Mouse (Mus musculus) CH12.LX (cell line): ENCODE results near the gene Thg1l. TPM values are rescaled to one million over a fixed set of nuclear protein-coding genes. Genes with fewer than 3 reads are reported as not detected.

Experiments used
- DNase-seq: peaks from one replicate; pipeline ENCODE4 v3.0.0-alpha.2; 2013; ENCODE audit errors: extremely low read depth
- H3K27ac ChIP-seq: 2 replicates; pipeline ENCODE4 v1.5.1; 2012; ENCODE audit warnings: low read depth, mild to moderate bottlenecking, control low read depth, moderate library complexity; ENCODE audit not compliant: insufficient read depth
- H3K27me3 ChIP-seq: replicated peaks from 2 replicates; pipeline ENCODE3; 2012; ENCODE audit warnings: inconsistent platforms
- H3K36me3 ChIP-seq, 2 experiments: replicated peaks in 1 of 2; 2 replicates each; pipeline versions ENCODE3 to v1.6.1; 2012; ENCODE audit warnings: inconsistent platforms in 1 of 2, low read length in 1 of 2, mild to moderate bottlenecking in 1 of 2, mixed read lengths in 1 of 2, moderate library complexity in 1 of 2; ENCODE audit not compliant: control insufficient read depth in 1 of 2, insufficient read depth in 1 of 2
- H3K4me1 ChIP-seq, 2 experiments: 2 replicates each; pipeline ENCODE4 v1.6.1; 2012; ENCODE audit warnings: inconsistent platforms in 1 of 2, moderate library complexity in 1 of 2; ENCODE audit not compliant: insufficient read depth in 2 of 2, control insufficient read depth in 1 of 2
- H3K4me2 ChIP-seq: 2 replicates; pipeline ENCODE4 v1.6.1; 2012; ENCODE audit warnings: low read depth, mild to moderate bottlenecking, control low read depth; ENCODE audit not compliant: poor library complexity, insufficient read depth, severe bottlenecking
- H3K4me3 ChIP-seq, 3 experiments: fragments of 150-350 bp in 1 of 3; sonication (generic) in 1 of 3; replicated peaks in 1 of 3; 2 replicates each; pipeline versions ENCODE3 to v1.5.1; 2011 to 2012; ENCODE audit warnings: low read depth in 2 of 3, low read length in 2 of 3, mild to moderate bottlenecking in 2 of 3, moderate library complexity in 2 of 3, control low read depth in 1 of 3, improper control_type of control experiment in 1 of 3, inconsistent platforms in 1 of 3, mixed read lengths in 1 of 3; ENCODE audit not compliant: poor library complexity in 1 of 3
- H3K79me2 ChIP-seq: replicated peaks from 2 replicates; pipeline ENCODE4 v1.6.1; 2012; ENCODE audit warnings: mild to moderate bottlenecking, moderate library complexity; ENCODE audit not compliant: control insufficient read depth, poor library complexity, insufficient read depth, severe bottlenecking; ENCODE audit errors: extremely low read depth
- H3K9ac ChIP-seq: 2 replicates; pipeline ENCODE4 v1.6.1; 2012; ENCODE audit warnings: low read depth, mild to moderate bottlenecking, control low read depth, moderate library complexity; ENCODE audit not compliant: insufficient read depth
- H3K9me3 ChIP-seq: replicated peaks from 2 replicates; pipeline ENCODE3; 2012; ENCODE audit warnings: low read length, inconsistent platforms, mixed read lengths
- BHLHE40 ChIP-seq: IDR thresholded peaks from 2 replicates; pipeline ENCODE4 v1.6.1; 2011; ENCODE audit warnings: mild to moderate bottlenecking, low read depth, low read length, improper control_type of control experiment
- CHD1 ChIP-seq: IDR thresholded peaks from 2 replicates; pipeline ENCODE4 v1.6.1; 2012; ENCODE audit warnings: low read depth, low read length, improper control_type of control experiment, inconsistent platforms
- CHD2 ChIP-seq: IDR thresholded peaks from 2 replicates; pipeline ENCODE4 v1.6.1; 2011; ENCODE audit warnings: low read length, improper control_type of control experiment
- CTCF ChIP-seq, 2 experiments: IDR thresholded peaks in 1 of 2; conservative IDR thresholded peaks in 1 of 2; 2 replicates each; pipeline ENCODE4 v1.5.1; 2011 to 2012; ENCODE audit warnings: low read depth in 2 of 2, low read length in 2 of 2, improper control_type of control experiment in 1 of 2, inconsistent platforms in 1 of 2, mild to moderate bottlenecking in 1 of 2, moderate library complexity in 1 of 2
- E2F4 ChIP-seq: IDR thresholded peaks from 2 replicates; pipeline ENCODE4 v1.6.1; 2011; ENCODE audit warnings: low read depth, low read length, improper control_type of control experiment; ENCODE audit not compliant: insufficient replicate concordance
- ELF1 ChIP-seq: IDR thresholded peaks from 2 replicates; pipeline ENCODE4 v1.6.1; 2014; ENCODE audit warnings: low read depth, mild to moderate bottlenecking, inconsistent platforms, low read length, improper control_type of control experiment
- EP300 ChIP-seq: IDR thresholded peaks from 2 replicates; pipeline ENCODE4 v1.6.1; 2011; ENCODE audit warnings: low read length, improper control_type of control experiment
- ETS1 ChIP-seq: conservative IDR thresholded peaks from 2 replicates; pipeline ENCODE4 v1.6.1; 2012; ENCODE audit warnings: low read depth, mild to moderate bottlenecking, inconsistent platforms, low read length, improper control_type of control experiment, moderate library complexity
- GABPA ChIP-seq: IDR thresholded peaks from 2 replicates; pipeline ENCODE4 v1.6.1; 2012; ENCODE audit warnings: low read depth, low read length, improper control_type of control experiment, inconsistent platforms; ENCODE audit not compliant: insufficient replicate concordance
- HCFC1 ChIP-seq: IDR thresholded peaks from 2 replicates; pipeline ENCODE4 v1.6.1; 2012; ENCODE audit warnings: low read depth, mild to moderate bottlenecking, inconsistent platforms, low read length, improper control_type of control experiment
- IRF4 ChIP-seq: IDR thresholded peaks from 2 replicates; pipeline ENCODE4 v1.6.1; 2014; ENCODE audit warnings: low read depth, mild to moderate bottlenecking, inconsistent platforms, low read length, improper control_type of control experiment
- JUN ChIP-seq: IDR thresholded peaks from 2 replicates; pipeline ENCODE4 v1.6.1; 2011; ENCODE audit warnings: low read depth, mild to moderate bottlenecking, low read length, improper control_type of control experiment, moderate library complexity; ENCODE audit not compliant: insufficient read depth
- JUND ChIP-seq: conservative IDR thresholded peaks from 2 replicates; pipeline ENCODE4 v1.6.1; 2011; ENCODE audit warnings: low read depth, low read length, improper control_type of control experiment
- KAT2A ChIP-seq: IDR thresholded peaks from 2 replicates; pipeline ENCODE4 v1.6.1; 2012; ENCODE audit warnings: low read length, improper control_type of control experiment, inconsistent platforms; ENCODE audit not compliant: insufficient replicate concordance
- MAFK ChIP-seq: IDR thresholded peaks from 2 replicates; pipeline ENCODE4 v1.6.1; 2011; ENCODE audit warnings: low read length, improper control_type of control experiment; ENCODE audit not compliant: insufficient replicate concordance
- MAX ChIP-seq: IDR thresholded peaks from 2 replicates; pipeline ENCODE4 v1.6.1; 2011; ENCODE audit warnings: low read length, improper control_type of control experiment
- MAZ ChIP-seq: IDR thresholded peaks from 2 replicates; pipeline ENCODE4 v1.6.1; 2012; ENCODE audit warnings: low read depth, mild to moderate bottlenecking, inconsistent platforms, low read length, improper control_type of control experiment, moderate library complexity
- MEF2A ChIP-seq: IDR thresholded peaks from 2 replicates; pipeline ENCODE4 v1.6.1; 2014; ENCODE audit warnings: low read depth, mild to moderate bottlenecking, inconsistent platforms, low read length, improper control_type of control experiment, borderline replicate concordance
- MXI1 ChIP-seq: IDR thresholded peaks from 2 replicates; pipeline ENCODE4 v1.6.1; 2011; ENCODE audit warnings: mild to moderate bottlenecking, low read depth, low read length, improper control_type of control experiment
- MYC ChIP-seq: IDR thresholded peaks from 2 replicates; pipeline ENCODE4 v1.6.1; 2011; ENCODE audit warnings: low read depth, mild to moderate bottlenecking, improper control_type of control experiment, low read length
- NELFE ChIP-seq: IDR thresholded peaks from 2 replicates; pipeline ENCODE4 v1.6.1; 2011; ENCODE audit warnings: low read depth, low read length, improper control_type of control experiment
- NRF1 ChIP-seq: IDR thresholded peaks from 2 replicates; pipeline ENCODE4 v1.6.1; 2014; ENCODE audit warnings: low read depth, mild to moderate bottlenecking, inconsistent platforms, low read length, improper control_type of control experiment, moderate library complexity
- PAX5 ChIP-seq: IDR thresholded peaks from 2 replicates; pipeline ENCODE4 v1.6.1; 2012; ENCODE audit warnings: low read length, inconsistent platforms, mixed read lengths
- POLR2A ChIP-seq: IDR thresholded peaks from 2 replicates; pipeline ENCODE4 v1.6.1; 2011; ENCODE audit warnings: low read depth, mild to moderate bottlenecking, improper control_type of control experiment, low read length
- POLR2AphosphoS2 ChIP-seq: IDR thresholded peaks from 2 replicates; pipeline ENCODE4 v1.6.1; 2011; ENCODE audit warnings: low read depth, low read length, improper control_type of control experiment
- RAD21 ChIP-seq: IDR thresholded peaks from 2 replicates; pipeline ENCODE4 v1.6.1; 2011; ENCODE audit warnings: low read depth, mild to moderate bottlenecking, low read length, improper control_type of control experiment, moderate library complexity
- RCOR1 ChIP-seq: conservative IDR thresholded peaks from 2 replicates; pipeline ENCODE4 v1.6.1; 2012; ENCODE audit warnings: low read depth, mild to moderate bottlenecking, inconsistent platforms, low read length, improper control_type of control experiment
- SIN3A ChIP-seq: IDR thresholded peaks from 2 replicates; pipeline ENCODE4 v1.6.1; 2012; ENCODE audit warnings: low read length, improper control_type of control experiment, inconsistent platforms
- SMC3 ChIP-seq: IDR thresholded peaks from 2 replicates; pipeline ENCODE4 v1.6.1; 2011; ENCODE audit warnings: low read depth, low read length, improper control_type of control experiment
- TBP ChIP-seq: conservative IDR thresholded peaks from 2 replicates; pipeline ENCODE4 v1.6.1; 2011; ENCODE audit warnings: low read depth, low read length, improper control_type of control experiment
- TCF12 ChIP-seq: IDR thresholded peaks from 2 replicates; pipeline ENCODE4 v1.6.1; 2014; ENCODE audit warnings: low read depth, mild to moderate bottlenecking, inconsistent platforms, low read length, improper control_type of control experiment
- UBTF ChIP-seq: IDR thresholded peaks from 2 replicates; pipeline ENCODE4 v1.6.1; 2012; ENCODE audit warnings: low read depth, mild to moderate bottlenecking, inconsistent platforms, low read length, improper control_type of control experiment, moderate library complexity
- USF1 ChIP-seq: IDR thresholded peaks from 2 replicates; pipeline ENCODE4 v1.6.1; 2014; ENCODE audit warnings: low read depth, mild to moderate bottlenecking, inconsistent platforms, low read length, improper control_type of control experiment
- USF2 ChIP-seq: conservative IDR thresholded peaks from 2 replicates; pipeline ENCODE4 v1.6.1; 2011; ENCODE audit warnings: low read depth, low read length, improper control_type of control experiment
- ZC3H11A ChIP-seq: IDR thresholded peaks from 2 replicates; pipeline ENCODE4 v1.6.1; 2012; ENCODE audit warnings: low read depth, mild to moderate bottlenecking, inconsistent platforms, low read length, improper control_type of control experiment
- ZKSCAN1 ChIP-seq: IDR thresholded peaks from 2 replicates; pipeline ENCODE4 v1.6.1; 2012; ENCODE audit warnings: low read depth, inconsistent platforms, low read length, improper control_type of control experiment, borderline replicate concordance
- ZMIZ1 ChIP-seq: IDR thresholded peaks from 2 replicates; pipeline ENCODE4 v1.6.1; 2012; ENCODE audit warnings: low read depth, mild to moderate bottlenecking, inconsistent platforms, low read length, improper control_type of control experiment
- ZNF384 ChIP-seq: IDR thresholded peaks from 2 replicates; pipeline ENCODE4 v1.6.1; 2012; ENCODE audit warnings: low read depth, low read length, improper control_type of control experiment, inconsistent platforms
- dilution Hi-C: fragments of 300-500 bp; cut with MboI; formaldehyde crosslinking; loops from 2 replicates; pipeline ENCODE4 v1.14.3; 2020; ENCODE audit warnings: low sequenced_read_pairs; ENCODE audit not compliant: extremely low pct_unique_long_range_greater_than_20kb, extremely low pct_ligation_motif_present
- in situ Hi-C: fragments of 300-500 bp; cut with MboI; formaldehyde crosslinking; loops from 3 replicates; pipeline ENCODE4 v1.14.3; 2019; ENCODE audit warnings: low sequenced_read_pairs, low pct_ligation_motif_present, low pct_unique_long_range_greater_than_20kb, mixed read lengths
- polyA plus RNA-seq: library from polyadenylated mRNA; unstranded; fragments of >175 nt; gene quantifications from 2 replicates; pipeline ENCODE4 v1.2.1, GENCODE M21; 2012; ENCODE audit warnings: low read depth; ENCODE audit not compliant: insufficient read length
- total RNA-seq, 2 experiments: library from RNA; depleted of rRNA; stranded (reverse); fragments of 300-350 nt in 1 of 2; fragments of >200 nt in 1 of 2; gene quantifications; 2 replicates each; pipeline ENCODE4 v1.2.3; 2012 to 2014

Gene Thg1l
- total RNA-seq (2012; rRNA removed): 32.7 and 38.7 TPM in 2 replicates
- 45.2 and 45.6 TPM in 2 replicates for total RNA-seq (2014; rRNA removed)
- 60.0 and 68.7 TPM in 2 replicates for polyA plus RNA-seq

DNA sequence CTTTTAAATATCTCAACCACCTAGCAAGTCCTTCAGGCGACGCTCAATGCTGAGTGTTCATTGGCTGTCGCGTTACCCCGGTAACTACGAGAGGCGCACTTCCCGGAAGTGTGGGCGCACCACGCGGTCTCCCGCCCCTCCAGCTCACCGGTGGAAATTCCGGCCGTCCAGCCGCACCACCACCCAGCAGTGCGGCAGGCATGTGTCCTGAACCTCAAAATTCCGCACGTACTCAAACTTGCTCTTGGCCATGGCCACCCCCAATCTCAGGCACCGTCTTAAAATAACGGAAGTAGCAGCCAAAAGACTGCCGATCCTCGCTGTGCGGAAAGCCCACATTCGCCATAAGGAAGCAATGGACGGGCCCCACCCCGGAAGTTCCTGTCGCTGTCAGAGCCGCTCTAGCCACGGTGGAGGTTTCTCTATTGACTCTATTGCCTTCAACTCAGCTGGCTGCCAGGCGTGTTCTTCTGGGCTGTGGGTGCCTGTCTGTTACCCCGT is at the start of gene Thg1l:
Thg1l (minus strand) TSS at position 368 of the 501 bp plus-strand sequence.
- peak within 1 kb of the TSS; percentile 88 for H3K27ac ChIP-seq
- dilution Hi-C loops (no loop called here), in situ Hi-C loops (loop anchor here (10.0 to 25.0 kb wide), 2 partner anchors 182 to 260 kb away; no protein-coding TSS in a partner anchor)
- no peaks in the 10 kb centered on the region for H3K27me3 ChIP-seq
- DNase-seq: peak; percentile 97
- H3K9me3 ChIP-seq: no peaks in the 10 kb centered on the region
- no peaks in the 10 kb centered on the region for H3K79me2 ChIP-seq
- TF ChIP-seq USF2 (no peak), ELF1 (peak; percentile 99), POLR2A (peak; percentile 89), POLR2AphosphoS2 (peak; percentile 89; the same call in 1 of the 2 replicates), IRF4 (peak; percentile 61; the same call in 1 of the 2 replicates), EP300 (no peak), ETS1 (peak; percentile 70), UBTF (no peak), E2F4 (no peak), MXI1 (peak; percentile 99), MAX (peak; percentile 99), ZC3H11A (no peak), CHD2 (peak; percentile 68), JUND (no peak), MAZ (0 out of 2 replicates have a peak, but pooled peaks have one; percentile 78), ZNF384 (no peak), MAFK (no peak), ZMIZ1 (peak; percentile 92), USF1 (peak; percentile 58), GABPA (peak; percentile 72), JUN (no peak), TCF12 (peak; percentile 94), NELFE (peak; percentile 98), KAT2A (peak; percentile 89; the same call in 1 of the 2 replicates), CTCF (conservative IDR thresholded peaks at IDR 0.05 in 1 of 2, IDR thresholded peaks at IDR 0.05 in 1 of 2; ENCODE audit: low read depth in 2 of 2, low read length in 2 of 2) (no peak), RCOR1 (0 out of 2 replicates have a peak, but pooled peaks have one; percentile 55), SIN3A (peak; percentile 100), HCFC1 (peak; percentile 96), NRF1 (peak; percentile 60), MYC (peak; percentile 100), CHD1 (no peak), ZKSCAN1 (no peak), TBP (peak; percentile 91), BHLHE40 (peak; percentile 25; the same call in 1 of the 2 replicates), SMC3 (no peak), PAX5 (no peak), RAD21 (no peak), MEF2A (peak; percentile 72)
- peak within 1 kb of the TSS; percentile 72 for H3K9ac ChIP-seq
- H3K4me1 ChIP-seq: peaks cover 7 to 23% of the 10 kb centered on the region in 2 experiments
- peak within 1 kb of the TSS; percentile 87 for H3K4me2 ChIP-seq
- H3K4me3 ChIP-seq: peak within 1 kb of the TSS; percentile 63 to 92 (median 72)
- H3K36me3 ChIP-seq: peaks cover 24 to 38% of the 10 kb centered on the region in 2 experiments
